Mouse (Mus musculus): ENCODE measurements around the gene Smarcad1.
"Not testable (repeated sequence)": the region's sequence is repeated elsewhere in the genome, so short reads cannot be mapped to it uniquely, and the experiment has no call there.

The Smarcad1 gene

DNA sequence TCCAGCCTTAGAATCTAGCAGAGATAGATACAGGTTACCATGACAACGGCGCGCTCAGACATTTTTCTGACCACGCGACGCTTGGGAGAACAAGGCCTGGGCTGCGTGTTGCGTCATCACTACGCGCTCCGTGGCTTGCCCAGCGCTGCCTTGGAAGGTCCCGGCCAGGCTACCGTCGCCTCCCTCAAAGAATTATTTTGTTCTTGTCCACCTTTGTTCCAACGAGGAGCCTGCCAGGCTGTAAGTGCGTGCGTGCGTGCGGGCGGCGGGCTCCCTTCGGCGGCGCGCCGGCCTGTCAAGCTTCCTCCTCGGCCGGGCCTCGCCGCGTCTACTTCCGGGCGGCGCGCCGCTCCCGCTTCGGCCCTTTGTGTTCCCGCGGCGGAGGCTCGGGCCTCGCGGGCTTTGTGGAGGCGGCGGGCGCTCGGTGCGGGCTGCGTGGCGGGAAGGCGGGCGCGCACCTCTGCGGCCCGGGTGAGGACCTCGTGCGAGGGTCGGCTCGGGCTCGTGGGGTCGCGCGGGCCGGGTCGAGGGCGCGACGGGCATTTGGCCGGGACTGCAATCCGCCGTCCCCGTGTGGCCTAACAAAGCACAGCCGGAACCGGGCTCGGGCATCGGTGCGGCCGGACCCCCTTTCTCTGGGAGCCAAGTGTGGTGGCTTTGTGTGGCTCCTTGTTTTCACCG is at the start of gene Smarcad1:
Smarcad1 (plus strand) TSS at position 93 of the 681 bp plus-strand sequence.
- peak; percentile 90 for DNase-seq

- DNase-seq, result no peak
These were observed 45.5 kb upstream of the Smarcad1 start for GRCm38 (mm10) chr6:64996824-64997421.

DNA sequence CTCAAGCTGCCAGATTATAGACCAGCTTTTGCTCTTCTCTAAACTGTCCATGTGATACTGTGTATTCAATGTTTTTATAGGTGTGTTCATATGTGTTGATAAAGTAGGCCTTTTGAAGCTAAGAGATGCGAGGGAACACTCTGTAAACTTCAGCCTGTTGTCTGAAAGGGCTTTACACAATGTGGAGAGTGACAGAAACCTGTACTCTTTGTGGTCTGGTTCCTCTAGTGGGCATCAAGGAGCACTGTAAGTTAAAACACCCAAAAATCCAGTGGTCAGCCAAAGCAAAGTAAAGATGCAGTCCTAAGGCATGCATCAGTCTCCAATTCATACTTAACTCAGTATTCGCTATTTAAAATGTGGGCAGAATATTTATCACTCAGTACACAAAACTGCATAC is 44.6 kb upstream of the Smarcad1 start:
- no peak for DNase-seq

GRCm38 (mm10) chr6:65000757-65001156 is 41.6 kb upstream of the Smarcad1 start:
- not testable (repeated sequence) for DNase-seq

GRCm38 (mm10) chr6:65002196-65002595 is 40.2 kb upstream of the Smarcad1 start:
- DNase-seq, result no peak

DNA sequence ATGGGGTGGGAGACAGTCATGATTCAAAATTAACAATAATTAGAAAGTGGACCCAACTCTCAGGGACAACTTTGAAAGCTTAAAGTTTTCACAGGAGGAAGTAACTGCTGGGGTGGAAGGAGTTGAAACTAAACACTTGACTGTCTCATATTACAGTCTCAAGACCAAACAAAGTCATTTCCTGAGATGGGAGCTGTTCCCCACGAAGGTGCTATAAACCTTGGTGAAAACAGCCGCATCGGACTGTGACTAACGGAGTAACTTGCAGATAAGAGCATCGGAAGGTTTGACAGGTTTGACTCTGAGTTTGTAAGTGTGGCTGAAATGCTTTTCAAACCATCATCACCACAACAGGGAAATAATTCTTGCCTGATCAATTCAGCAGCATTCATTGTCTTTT is 33.5 kb upstream of the Smarcad1 start:
- no peak for DNase-seq

DNA sequence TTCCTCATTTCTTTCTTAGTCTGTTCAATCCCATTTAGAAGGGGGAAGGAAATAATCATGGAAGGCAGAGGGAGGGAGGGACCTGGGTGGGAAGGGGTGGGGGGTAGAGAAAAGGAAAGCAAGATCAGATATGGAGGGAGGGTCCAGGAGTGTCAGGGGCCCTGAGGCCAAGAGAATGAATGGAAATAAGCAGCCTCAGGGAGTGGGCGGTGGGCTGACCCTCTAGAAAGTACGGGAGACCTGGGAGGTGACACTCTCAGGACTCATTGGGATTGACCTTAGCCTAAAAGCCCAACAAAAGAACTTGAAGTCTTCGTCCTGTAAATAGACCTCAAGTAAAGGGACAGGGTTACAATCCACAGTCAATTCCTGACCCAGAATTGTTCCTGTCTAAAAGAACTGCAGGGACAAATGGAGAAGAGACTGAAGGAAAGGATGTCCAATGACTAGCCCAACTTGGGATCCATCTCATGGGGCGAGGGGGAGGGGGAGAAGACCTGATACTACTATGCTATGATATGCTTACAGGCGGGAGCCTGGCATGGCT is 30.9 kb upstream of the Smarcad1 start:
- DNase-seq, result no peak

DNA sequence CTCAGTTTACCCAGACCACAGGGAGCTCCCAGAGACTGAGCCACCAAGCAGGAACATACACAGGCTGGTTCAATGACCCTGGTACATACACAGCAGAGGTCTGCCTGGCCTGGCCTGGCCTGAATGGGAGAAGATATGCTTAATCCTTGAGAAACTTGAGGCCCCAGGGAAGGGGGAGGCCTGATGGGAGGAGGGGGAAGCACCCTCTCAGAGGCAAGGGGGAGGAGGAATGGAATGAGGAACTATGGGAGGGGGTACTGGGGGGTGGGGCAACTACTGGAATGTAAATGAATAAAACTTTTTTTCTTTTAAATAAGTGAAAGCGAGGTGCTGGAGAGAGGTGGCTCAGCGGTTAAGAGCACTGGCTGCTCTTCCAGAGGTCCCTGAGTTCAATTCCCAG is 30.2 kb upstream of the Smarcad1 start:
- no peak for DNase-seq

- DNase-seq, result no peak
These were observed 24.8 kb upstream of the Smarcad1 start for GRCm38 (mm10) chr6:65017566-65017965.

DNA sequence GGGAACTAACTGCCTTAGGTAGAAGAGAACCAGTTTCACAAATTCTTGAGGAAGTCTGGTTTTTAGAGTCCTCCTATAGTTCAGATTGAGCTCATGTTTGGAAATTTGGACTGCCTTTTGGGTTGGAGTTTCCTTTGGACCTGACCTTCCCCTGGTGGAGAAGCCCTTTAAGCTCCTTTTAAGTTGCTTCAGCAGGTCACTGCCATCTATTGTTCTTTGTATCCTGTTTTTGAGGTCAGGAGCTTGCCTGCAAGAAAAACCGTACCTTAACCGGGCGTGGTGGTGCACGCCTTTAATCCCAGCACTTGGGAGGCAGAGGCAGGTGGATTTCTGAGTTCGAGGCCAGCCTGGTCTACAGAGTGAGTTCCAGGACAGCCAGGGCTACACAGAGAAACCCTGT is 23.4 kb upstream of the Smarcad1 start:
- DNase-seq, result not testable (repeated sequence)

DNA sequence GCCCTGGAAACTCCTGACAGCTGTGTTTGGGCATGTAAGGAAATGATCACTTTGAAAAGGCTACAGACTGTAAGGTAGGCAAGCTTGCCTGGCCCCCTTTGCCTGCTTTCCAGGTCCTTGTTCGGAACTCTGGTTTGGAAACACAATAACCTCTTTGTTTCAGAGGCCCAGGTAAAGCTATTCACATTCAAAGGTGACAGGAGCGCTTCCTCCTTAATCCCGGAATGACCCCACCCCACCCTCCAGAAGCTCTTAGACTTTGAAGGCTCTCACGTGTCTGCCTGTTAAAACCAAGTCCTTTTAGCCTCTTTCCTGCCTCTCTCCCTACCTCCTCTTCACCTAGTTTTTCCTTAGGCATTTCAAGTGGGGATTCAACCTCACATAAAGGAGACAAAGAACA is 20.5 kb upstream of the Smarcad1 start:
- DNase-seq, result no peak

DNA sequence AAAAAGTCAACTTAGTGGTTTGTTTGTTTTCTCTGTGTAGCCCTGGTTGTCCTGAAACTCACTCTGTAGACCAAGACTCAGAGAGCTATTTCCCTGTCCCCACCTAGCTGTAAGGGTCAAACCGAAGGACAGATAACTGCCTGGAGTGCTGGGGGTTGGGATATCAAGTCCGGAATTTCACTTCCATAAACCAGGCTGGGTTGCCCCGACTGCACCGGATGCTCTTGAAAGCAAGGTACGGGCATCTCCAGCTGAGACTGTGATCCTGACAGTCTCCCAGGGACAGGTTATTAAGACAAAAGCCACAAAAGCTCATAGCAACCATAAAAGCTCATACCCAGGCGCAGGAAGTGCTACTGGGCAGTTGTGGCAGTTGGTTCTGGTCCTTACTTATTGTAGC is 19.3 kb upstream of the Smarcad1 start:
- DNase-seq, result no peak

GRCm38 (mm10) chr6:65024668-65025067 is 17.7 kb upstream of the Smarcad1 start:
- no peak for DNase-seq

DNA sequence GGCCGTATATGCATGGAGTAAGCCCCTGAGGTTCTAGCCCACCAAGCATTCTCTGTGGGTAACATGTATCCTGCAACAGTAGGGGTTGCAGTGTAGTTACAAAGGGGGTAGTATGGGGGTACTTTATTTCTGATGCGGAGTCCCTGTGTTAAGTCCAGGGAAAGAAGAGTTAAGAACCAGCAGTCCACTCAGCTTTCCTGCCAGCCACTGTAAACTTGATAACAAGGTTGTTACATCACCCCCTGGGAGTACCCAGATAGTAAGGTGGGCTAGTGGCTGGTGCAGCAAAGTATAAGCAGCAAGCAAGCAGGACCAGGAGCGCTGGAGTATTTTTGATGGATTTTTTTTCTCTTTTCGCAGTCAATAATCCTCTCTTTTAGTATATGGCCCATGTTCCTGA is 17.3 kb upstream of the Smarcad1 start:
- DNase-seq, result no peak

GRCm38 (mm10) chr6:65034661-65035060 is 7.7 kb upstream of the Smarcad1 start:
- DNase-seq, result no peak

GRCm38 (mm10) chr6:65035469-65035868 is 6.9 kb upstream of the Smarcad1 start:
- no peak for DNase-seq

GRCm38 (mm10) chr6:65041932-65042331 is 451 bp upstream of the Smarcad1 start:
- DNase-seq, result no peak

DNA sequence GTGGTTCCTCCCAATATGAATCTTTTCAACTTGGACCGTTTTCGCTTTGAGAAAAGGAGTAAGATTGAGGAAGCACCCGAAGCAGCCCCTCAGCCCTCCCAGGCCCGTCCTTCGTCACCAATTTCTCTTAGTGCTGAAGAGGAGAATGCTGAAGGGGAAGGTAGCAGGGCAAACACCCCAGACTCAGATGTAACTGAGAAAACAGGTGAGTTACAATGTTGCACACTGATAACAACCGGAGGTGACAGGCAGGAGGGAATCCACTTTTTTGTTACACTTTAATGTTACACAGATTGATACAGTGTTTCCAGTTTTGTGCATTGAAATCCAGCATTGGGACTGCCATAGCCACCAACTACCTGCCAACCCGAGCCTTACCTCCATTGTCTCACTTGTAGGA is 858 bp downstream of the Smarcad1 start:
- no peak for DNase-seq

GRCm38 (mm10) chr6:65049100-65049499 is 6.7 kb downstream of the Smarcad1 start:
- no peak for DNase-seq

DNA sequence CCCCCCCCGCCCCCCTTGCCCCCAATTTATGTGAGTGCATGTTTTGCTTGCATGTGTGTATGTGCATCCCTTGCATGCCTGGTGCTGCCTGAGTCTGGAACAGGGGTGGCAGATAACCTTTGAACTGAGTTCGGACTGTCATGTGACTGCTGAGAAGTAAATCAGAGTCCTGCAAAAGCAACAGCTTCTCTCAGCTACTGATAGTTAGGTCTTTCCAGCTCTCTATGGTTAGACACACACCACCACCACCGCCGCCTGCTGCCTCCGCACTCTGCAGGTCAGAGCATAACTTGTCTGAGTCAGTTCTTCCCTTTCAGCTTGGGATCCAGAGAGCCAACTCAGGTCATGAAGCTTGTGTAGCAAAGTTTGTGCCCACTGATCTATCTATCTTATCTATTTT is 14.2 kb downstream of the Smarcad1 start:
- DNase-seq, result no peak

GRCm38 (mm10) chr6:65057137-65057536 is 14.8 kb downstream of the Smarcad1 start:
- not testable (repeated sequence) for DNase-seq

GRCm38 (mm10) chr6:65061049-65061448 is 18.7 kb downstream of the Smarcad1 start:
- no peak for DNase-seq

- DNase-seq, result no peak
These were observed 32.8 kb downstream of the Smarcad1 start for GRCm38 (mm10) chr6:65075201-65075600.

GRCm38 (mm10) chr6:65079139-65079538 is 36.8 kb downstream of the Smarcad1 start:
- DNase-seq, result no peak

- no peak for DNase-seq
These were observed 72.5 kb downstream of the Smarcad1 start for GRCm38 (mm10) chr6:65114902-65115301.

Data from lung, postnatal 14 days (tissue).